Mouse (Mus musculus) left cerebral cortex, adult 2 months (tissue): ENCODE measurements around the gene Agtpbp1. TPM values are rescaled to one million over a fixed set of nuclear protein-coding genes. Genes with fewer than 3 reads are reported as not detected.

ENCODE experiments used
- DNase-seq, 2 experiments: peaks; one replicate each; pipeline ENCODE4 v3.0.0; 2021 to 2022; ENCODE audit warnings: low spot score in 2 of 2, mixed read lengths in 1 of 2; ENCODE audit errors: extremely low spot score in 1 of 2
- H3K27ac ChIP-seq: fragments of 200-600 bp; 2 replicates; pipeline ENCODE4 v1.8.1; 2022
- H3K4me3 ChIP-seq: fragments of 200-600 bp; 2 replicates; pipeline ENCODE4 v1.8.1; 2022
- CTCF ChIP-seq: fragments of 200-600 bp; IDR thresholded peaks from 2 replicates; pipeline ENCODE4 v1.8.1; 2022; ENCODE audit warnings: antibody characterized with exemption, mild to moderate bottlenecking, moderate library complexity
- intact Hi-C: fragments of 180-260 bp; cut with DNase I; formaldehyde crosslinking; loops from one replicate; pipeline ENCODE4 v1.15.1; 2025
- total RNA-seq, 2 experiments: library from RNA; stranded (reverse); gene quantifications; 2 replicates each; pipeline ENCODE4 v1.2.3; 2021

Agtpbp1 gene
- total RNA-seq, 2 experiments from 2014 or later: 352 to 357 TPM

DNA sequence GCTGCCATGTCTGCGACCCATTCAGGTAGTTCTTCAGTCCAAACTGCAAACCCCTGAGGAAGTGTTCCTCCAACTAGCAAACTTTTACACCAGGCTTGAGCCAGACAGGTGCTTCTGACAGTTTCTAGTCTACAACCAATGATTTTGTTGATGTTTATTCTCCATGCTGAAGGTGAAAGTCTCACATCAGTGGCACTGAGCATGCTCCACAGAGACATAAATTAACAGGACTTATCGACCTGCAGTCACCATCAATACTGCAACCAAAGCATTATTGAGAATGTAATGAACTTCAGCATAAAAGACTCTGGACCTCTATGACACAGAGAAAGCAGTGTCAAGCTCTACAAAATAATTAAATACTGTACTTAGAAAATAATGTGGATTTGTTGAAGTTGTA is 64.2 kb downstream of the Agtpbp1 start:
- H3K27ac ChIP-seq: no peak overlapping the region
- no peak for DNase-seq
- no peak for TF ChIP-seq CTCF
- no peak overlapping the region for H3K4me3 ChIP-seq
- intact Hi-C loops: no loop called here

DNA sequence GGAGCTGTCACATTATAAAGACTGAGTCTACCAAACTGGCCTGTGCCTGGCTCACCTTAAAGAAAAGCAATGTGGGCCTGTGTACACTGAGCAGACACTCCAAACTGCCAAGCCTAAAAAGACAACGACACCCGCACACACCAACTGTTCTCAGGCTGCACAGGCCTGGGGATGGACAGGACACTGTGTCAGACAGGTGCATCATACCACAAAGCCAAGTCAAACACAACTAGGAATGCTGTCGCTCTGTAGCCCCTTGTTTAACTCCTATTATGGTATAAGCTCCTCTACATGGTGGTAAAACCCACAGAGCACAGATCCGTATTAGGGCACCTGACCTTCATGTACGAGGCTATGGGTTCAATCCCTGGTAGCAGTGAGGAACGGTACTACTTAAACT is 65.5 kb downstream of the Agtpbp1 start:
- Histone ChIP-seq H3K27ac (no peak overlapping the region), H3K4me3 (no peak overlapping the region)
- TF ChIP-seq CTCF: no peak
- DNase-seq: no peak
- intact Hi-C loops: loop anchor here (5.0 kb wide), 1 partner anchor 68 kb away; the partner anchor contains the start of genes Agtpbp1 and Naa35

DNA sequence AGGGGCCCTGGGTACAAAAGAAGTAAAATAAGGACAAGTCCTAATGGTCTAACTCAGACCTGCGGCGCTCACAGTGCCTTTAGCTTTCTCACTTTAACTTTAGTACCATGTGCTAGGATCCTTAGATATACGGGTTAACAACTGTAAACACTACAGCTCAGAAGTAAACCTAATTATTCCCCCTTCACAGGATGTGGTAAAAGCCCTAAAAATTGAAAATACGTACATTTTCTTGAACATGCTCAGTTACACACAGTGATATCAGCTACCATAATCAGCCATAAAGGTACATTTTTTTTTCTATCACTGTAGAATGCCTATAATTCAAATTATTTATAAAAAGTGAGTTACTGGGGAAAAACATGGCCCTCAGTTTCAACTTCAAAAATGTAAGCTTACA is 67.0 kb downstream of the Agtpbp1 start:
- no peak overlapping the region for H3K27ac ChIP-seq
- DNase-seq: no peak
- intact Hi-C loops: loop anchor here (5.0 kb wide), 1 partner anchor 69 kb away; the partner anchor contains the start of genes Agtpbp1 and Naa35

GRCm38 (mm10) chr13:59515074-59515473 is 70.0 kb downstream of the Agtpbp1 start:
- no peak overlapping the region for H3K27ac ChIP-seq
- peak; percentile 59 for TF ChIP-seq CTCF
- intact Hi-C loops: loop anchor here (5.0 kb wide), 1 partner anchor 72 kb away; the partner anchor contains the start of genes Agtpbp1 and Naa35
- H3K4me3 ChIP-seq: no peak overlapping the region
- no peak for DNase-seq

More for the DNA sequence above, 67.0 kb downstream of the Agtpbp1 start:
- TF ChIP-seq CTCF: no peak
- H3K4me3 ChIP-seq: no peak overlapping the region

GRCm38 (mm10) chr13:59509644-59510366 is 75.2 kb downstream of the Agtpbp1 start:
- TF ChIP-seq CTCF: no peak
- intact Hi-C loops: no loop called here
- DNase-seq: no peak
- Histone ChIP-seq H3K4me3 (no peak overlapping the region), H3K27ac (no peak overlapping the region)

- no peak for DNase-seq
- intact Hi-C loops: no loop called here
- H3K27ac ChIP-seq: no peak overlapping the region
- no peak overlapping the region for H3K4me3 ChIP-seq
- no peak for TF ChIP-seq CTCF
Measured at GRCm38 (mm10) chr13:59508584-59508983, 76.4 kb downstream of the Agtpbp1 start.

GRCm38 (mm10) chr13:59506450-59506849 is 78.6 kb downstream of the Agtpbp1 start:
- intact Hi-C loops: no loop called here
- Histone ChIP-seq H3K4me3 (no peak overlapping the region), H3K27ac (no peak overlapping the region)
- TF ChIP-seq CTCF: no peak
- DNase-seq: no peak

DNA sequence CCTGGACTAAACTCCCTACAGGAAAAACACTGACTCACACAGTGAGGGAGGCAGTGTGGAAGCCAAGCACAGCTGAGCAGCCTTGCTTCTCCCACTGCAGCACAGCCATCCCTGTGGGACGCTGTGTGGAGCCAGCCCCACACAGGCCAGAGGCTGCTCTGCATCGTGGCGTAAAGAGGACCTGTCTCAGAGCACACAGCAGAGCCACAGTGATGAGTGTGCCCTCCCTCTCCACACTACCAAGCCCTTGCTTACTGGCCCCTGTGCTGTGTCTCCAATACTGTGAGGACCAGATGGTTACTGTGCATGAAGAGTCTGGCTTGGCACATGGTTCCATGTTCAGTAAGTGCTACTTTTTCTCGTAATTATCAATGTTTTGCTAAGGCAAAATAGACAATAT is 79.2 kb downstream of the Agtpbp1 start:
- H3K27ac ChIP-seq: peak overlapping the region; percentile 28; the same call in 1 of the 2 replicates

DNA sequence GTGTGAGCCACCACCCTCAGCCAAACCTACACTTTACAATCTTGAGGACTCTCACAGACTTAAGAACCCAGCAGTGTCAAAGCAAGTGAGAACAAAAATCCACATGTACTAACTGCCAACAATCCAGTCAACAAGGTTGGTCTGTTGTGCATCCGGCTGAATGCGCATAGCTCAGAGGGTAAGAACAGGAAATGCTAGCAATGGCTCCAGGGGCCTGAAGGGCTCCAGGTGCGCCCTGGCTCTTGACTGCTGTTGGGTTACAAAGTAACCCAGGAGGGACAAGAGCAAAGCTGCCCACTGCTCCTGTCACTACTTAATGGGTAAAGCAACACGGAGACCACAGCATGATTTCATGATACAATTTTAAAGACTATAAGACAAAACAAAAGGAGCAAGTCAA is 81.4 kb downstream of the Agtpbp1 start:
- Histone ChIP-seq H3K4me3 (no peak overlapping the region), H3K27ac (peak overlapping the region; percentile 13; the same call in 1 of the 2 replicates)
- intact Hi-C loops: no loop called here
- TF ChIP-seq CTCF: no peak
- DNase-seq: no peak

More for the DNA sequence above, 79.2 kb downstream of the Agtpbp1 start:
- H3K4me3 ChIP-seq: no peak overlapping the region
- no peak for TF ChIP-seq CTCF
- DNase-seq: peak in 1 of 2 experiments; percentile 42
- intact Hi-C loops: no loop called here

DNA sequence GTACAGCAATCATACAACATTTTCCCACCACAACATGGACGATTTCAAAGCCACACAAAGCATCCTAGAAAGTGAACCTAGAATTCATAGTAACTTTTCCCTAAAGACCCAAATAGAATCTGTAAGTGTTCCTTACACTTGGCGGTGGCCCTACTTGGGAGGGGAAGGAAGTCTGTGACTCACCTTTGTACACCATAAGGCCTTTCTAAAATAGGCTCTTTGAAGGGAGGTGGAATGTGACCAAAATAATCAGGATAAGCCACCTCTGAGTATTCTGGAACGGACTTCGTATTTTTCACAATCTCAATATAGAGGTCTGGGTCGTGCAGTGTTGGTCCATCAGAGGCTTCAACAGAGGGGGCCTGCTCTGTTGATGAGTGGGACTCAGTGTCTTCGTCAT is 85.2 kb downstream of the Agtpbp1 start:
- intact Hi-C loops: no loop called here
- H3K27ac ChIP-seq: peak overlapping the region; percentile 50
- no peak overlapping the region for H3K4me3 ChIP-seq
- TF ChIP-seq CTCF: no peak
- DNase-seq: no peak

GRCm38 (mm10) chr13:59499374-59499773 is 85.7 kb downstream of the Agtpbp1 start:
- no peak for TF ChIP-seq CTCF
- no peak for DNase-seq
- Histone ChIP-seq H3K27ac (peak overlapping the region; percentile 12; the same call in 1 of the 2 replicates), H3K4me3 (no peak overlapping the region)
- intact Hi-C loops: no loop called here

- H3K4me3 ChIP-seq: no peak overlapping the region
- intact Hi-C loops: no loop called here
- TF ChIP-seq CTCF: no peak
- no peak overlapping the region for H3K27ac ChIP-seq
- DNase-seq: no peak
Measured at GRCm38 (mm10) chr13:59498191-59498590, 86.8 kb downstream of the Agtpbp1 start.

- TF ChIP-seq CTCF: no peak
- intact Hi-C loops: no loop called here
- Histone ChIP-seq H3K27ac (no peak overlapping the region), H3K4me3 (no peak overlapping the region)
- no peak for DNase-seq
Measured at GRCm38 (mm10) chr13:59495839-59496238, 89.2 kb downstream of the Agtpbp1 start.
